Mouse (Mus musculus): ENCODE data around the gene Pip5k1c. TPM values are rescaled to one million over a fixed set of nuclear protein-coding genes. Genes with fewer than 3 reads are reported as not detected.

Pip5k1c gene
- total and polyA plus RNA-seq, 2 experiments, result 7.4 to 30.1 TPM

DNA sequence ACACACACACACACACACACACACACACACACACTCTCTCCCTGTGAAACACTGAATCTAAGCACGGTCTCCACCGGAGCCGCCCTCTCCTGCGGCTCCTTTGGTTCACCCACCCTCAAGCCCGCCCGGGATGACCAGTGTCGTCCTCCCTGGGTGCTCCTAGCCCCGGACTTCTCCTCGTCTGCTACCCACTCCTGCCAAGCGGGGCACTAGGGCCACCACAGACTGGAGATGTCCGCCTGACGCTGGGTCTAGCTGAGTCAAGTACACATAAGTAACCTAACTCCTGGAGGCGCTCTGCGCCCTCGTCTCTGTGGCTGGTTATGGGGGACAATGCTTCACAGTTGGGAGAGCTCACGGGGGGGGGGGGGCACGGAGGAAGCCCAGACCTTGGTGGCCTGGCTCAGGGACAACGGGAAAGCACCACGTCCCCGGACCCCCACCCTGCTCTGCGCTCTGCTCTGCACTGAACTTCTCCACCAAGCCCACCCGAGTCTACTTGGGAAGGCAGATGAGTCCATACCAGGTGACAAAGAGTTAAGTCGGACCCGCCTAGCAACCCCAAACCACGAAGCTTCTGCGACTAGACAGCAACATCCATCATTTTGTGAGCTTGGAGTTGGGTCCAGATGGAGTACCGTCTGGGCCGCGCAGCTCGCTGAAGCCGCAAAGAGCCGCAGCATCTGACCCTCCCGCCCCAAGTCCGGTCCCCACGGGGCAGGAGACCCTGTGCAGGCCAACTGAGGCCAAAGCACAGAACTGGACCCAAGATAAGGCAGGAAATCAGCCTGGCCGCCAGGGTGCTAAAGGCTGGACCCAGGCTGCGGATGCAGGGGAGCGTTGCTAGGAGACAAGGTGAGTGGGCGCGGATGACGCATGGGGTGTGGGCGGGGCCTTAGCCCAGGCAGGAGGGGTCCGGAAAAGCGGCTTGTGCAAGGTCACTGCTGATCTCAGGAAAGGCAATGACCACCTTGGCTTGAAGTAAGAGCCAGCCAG lies 40.0 kb upstream of the Pip5k1c start, which contains the start of gene Matk:
Gene Matk (plus strand): TSS at position 512 of the 996 bp plus-strand sequence.
- Histone ChIP-seq H3K4me1 (ENCODE audit: control insufficient read depth, insufficient read depth, low read length) (no peaks in the 10 kb centered on the region), H3K9ac (ENCODE audit: low read depth, low read length) (no peak within 1 kb of the TSS), H3K4me3 (ENCODE audit: insufficient read depth, low read depth, low read length) (no peak within 1 kb of the TSS), H3K27me3 (ENCODE audit: control insufficient read depth, insufficient read depth, low read length) (peaks cover 8% of the 10 kb centered on the region), H3K36me3 (ENCODE audit: control insufficient read depth, insufficient read depth, low read length) (no peaks in the 10 kb centered on the region), H3K27ac (replicated peaks; ENCODE audit: insufficient read depth, low read depth, low read length) (no peak within 1 kb of the TSS), H3K79me2 (ENCODE audit: control insufficient read depth, insufficient read depth, low read length) (no peaks in the 10 kb centered on the region)
- TF ChIP-seq CTCF (IDR thresholded peaks at IDR 0.05; ENCODE audit: low read depth, low read length) (no peak), POLR2A (IDR thresholded peaks at IDR 0.05; ENCODE audit: extremely low read depth, insufficient read depth, low read length) (no peak)
- DNase-seq (ENCODE audit: extremely low read depth, low read depth, low spot score), result no peak
- WGBS, result 23% methylated on average over 43 of the region's 44 CpGs

DNA sequence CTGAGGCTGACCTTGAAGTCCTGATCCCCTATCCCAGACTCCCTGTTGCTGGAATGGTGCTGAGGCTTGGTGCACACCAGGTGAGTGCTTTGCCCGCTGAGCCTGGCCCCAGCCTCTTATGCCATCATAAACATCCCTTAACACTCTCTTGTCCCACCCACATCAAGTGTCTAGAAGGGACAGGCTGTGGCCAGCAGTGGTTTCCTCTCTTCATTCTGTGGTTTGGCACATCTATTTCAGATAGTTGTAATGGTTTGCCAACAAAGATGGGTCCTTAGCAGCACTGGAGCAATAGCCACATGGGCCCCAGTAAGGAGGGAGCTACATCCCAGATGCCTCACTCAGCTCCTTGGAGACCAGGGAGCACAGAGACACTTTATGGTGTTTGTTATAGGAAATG lies 37.9 kb upstream of the Pip5k1c start:
- DNase-seq (ENCODE audit: extremely low read depth, low read depth, low spot score), result no peak
- Histone ChIP-seq H3K4me1 (ENCODE audit: control insufficient read depth, insufficient read depth, low read length) (no peaks in the 10 kb centered on the region), H3K27ac (replicated peaks; ENCODE audit: insufficient read depth, low read depth, low read length) (no peak overlapping the region), H3K79me2 (ENCODE audit: control insufficient read depth, insufficient read depth, low read length) (no peaks in the 10 kb centered on the region), H3K36me3 (ENCODE audit: control insufficient read depth, insufficient read depth, low read length) (no peaks in the 10 kb centered on the region), H3K9ac (ENCODE audit: low read depth, low read length) (no peak overlapping the region), H3K27me3 (ENCODE audit: control insufficient read depth, insufficient read depth, low read length) (peaks cover 17% of the 10 kb centered on the region), H3K4me3 (ENCODE audit: insufficient read depth, low read depth, low read length) (no peak overlapping the region)
- no peak for TF ChIP-seq POLR2A (IDR thresholded peaks at IDR 0.05; ENCODE audit: extremely low read depth, insufficient read depth, low read length)
- TF ChIP-seq CTCF (IDR thresholded peaks at IDR 0.05; ENCODE audit: low read depth, low read length), result no peak
- WGBS, result 53% methylated on average over 1 of the region's 1 CpGs

DNA sequence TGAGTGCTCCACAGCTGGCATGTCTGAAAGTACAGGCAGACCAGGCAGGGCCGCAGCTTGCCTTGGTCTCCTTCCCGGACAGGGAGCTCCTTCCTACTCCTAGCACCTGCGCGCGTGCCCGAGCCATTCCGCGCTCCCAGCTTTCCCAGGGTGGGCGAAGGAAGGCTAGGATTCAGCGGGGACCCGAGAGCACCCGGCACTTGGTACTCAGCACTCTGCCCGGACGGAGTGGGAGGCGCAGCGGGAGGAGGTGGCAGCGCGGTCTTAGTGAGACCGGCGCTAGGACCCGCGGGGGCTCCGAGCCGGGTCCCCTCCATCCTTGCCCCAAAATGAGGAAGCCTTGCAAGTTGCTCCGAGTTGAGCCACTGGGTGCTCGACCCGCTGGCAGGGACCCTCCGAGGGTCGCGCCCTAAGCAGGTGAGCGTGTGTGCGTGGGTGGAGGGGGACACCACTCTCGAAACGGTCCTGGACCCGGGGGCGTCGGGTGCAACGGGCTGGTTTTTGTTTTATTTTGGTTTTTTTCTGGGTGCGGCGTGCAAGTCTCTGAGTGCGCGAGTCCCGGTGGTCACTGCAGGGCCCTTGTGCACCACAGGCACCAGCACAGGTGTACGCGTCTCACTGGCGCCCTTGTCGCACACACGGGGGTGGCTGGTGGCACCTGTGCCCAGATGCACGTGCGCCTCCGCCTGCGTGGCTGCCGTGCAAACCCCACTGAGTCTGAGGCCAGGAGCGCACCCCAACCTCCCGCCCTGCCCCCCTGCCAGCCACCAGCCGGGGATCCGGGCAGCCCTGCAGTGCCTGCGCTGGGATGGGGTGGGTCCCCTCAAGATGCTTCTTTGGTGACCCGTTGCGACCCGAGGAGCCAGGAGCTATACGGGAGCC lies 35.4 kb upstream of the Pip5k1c start:
- H3K9ac ChIP-seq (ENCODE audit: low read depth, low read length), result 0 out of 2 replicates have a peak overlapping the region, but pooled peaks have one; percentile 31
- H3K27me3 ChIP-seq (ENCODE audit: control insufficient read depth, insufficient read depth, low read length), result peaks cover 21% of the 10 kb centered on the region
- H3K79me2 ChIP-seq (ENCODE audit: control insufficient read depth, insufficient read depth, low read length), result no peaks in the 10 kb centered on the region
- no peak for DNase-seq (ENCODE audit: extremely low read depth, low read depth, low spot score)
- TF ChIP-seq CTCF (IDR thresholded peaks at IDR 0.05; ENCODE audit: low read depth, low read length), result no peak
- no peak for TF ChIP-seq POLR2A (IDR thresholded peaks at IDR 0.05; ENCODE audit: extremely low read depth, insufficient read depth, low read length)
- peak overlapping the region; percentile 51 for H3K4me3 ChIP-seq (ENCODE audit: insufficient read depth, low read depth, low read length)
- no peaks in the 10 kb centered on the region for H3K36me3 ChIP-seq (ENCODE audit: control insufficient read depth, insufficient read depth, low read length)
- H3K27ac ChIP-seq (replicated peaks; ENCODE audit: insufficient read depth, low read depth, low read length), result no peak overlapping the region
- H3K4me1 ChIP-seq (ENCODE audit: control insufficient read depth, insufficient read depth, low read length), result no peaks in the 10 kb centered on the region
- 5% methylated on average over 62 of the region's 62 CpGs for WGBS

DNA sequence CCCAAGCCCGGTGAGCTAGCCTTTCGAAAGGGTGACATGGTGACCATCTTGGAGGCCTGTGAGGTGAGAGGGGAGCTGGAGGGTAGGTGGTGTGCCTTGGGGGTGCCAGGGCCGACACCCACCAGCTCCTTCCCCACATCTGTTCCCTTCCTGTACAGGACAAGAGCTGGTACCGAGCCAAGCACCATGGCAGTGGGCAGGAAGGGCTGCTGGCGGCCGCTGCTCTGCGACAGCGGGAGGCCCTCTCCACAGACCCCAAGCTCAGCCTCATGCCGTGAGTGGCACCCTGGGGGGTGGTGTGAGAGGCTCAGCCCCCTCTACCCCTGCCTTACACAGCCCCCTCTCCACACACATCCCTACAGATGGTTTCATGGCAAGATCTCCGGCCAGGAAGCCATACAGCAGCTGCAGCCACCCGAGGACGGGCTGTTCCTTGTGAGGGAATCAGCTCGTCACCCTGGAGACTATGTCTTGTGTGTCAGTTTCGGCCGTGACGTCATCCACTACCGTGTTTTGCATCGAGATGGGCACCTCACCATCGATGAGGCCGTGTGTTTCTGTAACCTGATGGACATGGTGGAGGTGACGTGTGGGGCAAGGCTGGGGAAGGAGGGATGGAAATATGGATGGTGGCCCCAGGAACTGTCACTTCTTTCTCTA lies 33.4 kb upstream of the Pip5k1c start:
- WGBS, result 59% methylated on average over 21 of the region's 21 CpGs
- Histone ChIP-seq H3K4me1 (ENCODE audit: control insufficient read depth, insufficient read depth, low read length) (no peaks in the 10 kb centered on the region), H3K79me2 (ENCODE audit: control insufficient read depth, insufficient read depth, low read length) (no peaks in the 10 kb centered on the region), H3K27me3 (ENCODE audit: control insufficient read depth, insufficient read depth, low read length) (peaks cover 21% of the 10 kb centered on the region), H3K4me3 (ENCODE audit: insufficient read depth, low read depth, low read length) (no peak overlapping the region), H3K9ac (ENCODE audit: low read depth, low read length) (no peak overlapping the region), H3K36me3 (ENCODE audit: control insufficient read depth, insufficient read depth, low read length) (no peaks in the 10 kb centered on the region), H3K27ac (replicated peaks; ENCODE audit: insufficient read depth, low read depth, low read length) (no peak overlapping the region)
- no peak for DNase-seq (ENCODE audit: extremely low read depth, low read depth, low spot score)
- TF ChIP-seq CTCF (IDR thresholded peaks at IDR 0.05; ENCODE audit: low read depth, low read length) (no peak), POLR2A (IDR thresholded peaks at IDR 0.05; ENCODE audit: extremely low read depth, insufficient read depth, low read length) (no peak)

DNA sequence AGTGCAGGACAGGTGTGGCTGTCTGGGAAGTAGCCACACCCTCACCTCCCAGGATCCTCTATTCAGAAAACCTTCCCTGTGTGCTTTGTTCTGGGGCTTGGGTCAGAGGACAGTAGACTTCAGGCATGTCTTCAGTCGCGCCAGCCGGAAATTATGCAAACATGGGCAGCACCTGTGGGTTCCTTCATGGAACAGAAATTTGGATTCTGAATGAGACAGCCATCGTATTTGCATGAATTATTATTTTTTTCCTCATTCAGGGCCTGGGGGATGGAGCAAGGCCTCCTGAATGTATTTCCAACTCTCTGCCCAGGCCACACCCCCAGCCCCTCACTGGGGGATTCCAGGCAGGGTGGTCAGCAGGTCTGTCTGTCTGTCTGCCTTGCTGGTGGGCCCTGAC lies 31.7 kb upstream of the Pip5k1c start:
- Histone ChIP-seq H3K79me2 (ENCODE audit: control insufficient read depth, insufficient read depth, low read length) (no peaks in the 10 kb centered on the region), H3K4me1 (ENCODE audit: control insufficient read depth, insufficient read depth, low read length) (no peaks in the 10 kb centered on the region), H3K27me3 (ENCODE audit: control insufficient read depth, insufficient read depth, low read length) (peaks cover 21% of the 10 kb centered on the region), H3K9ac (ENCODE audit: low read depth, low read length) (no peak overlapping the region), H3K36me3 (ENCODE audit: control insufficient read depth, insufficient read depth, low read length) (no peaks in the 10 kb centered on the region), H3K4me3 (ENCODE audit: insufficient read depth, low read depth, low read length) (no peak overlapping the region), H3K27ac (replicated peaks; ENCODE audit: insufficient read depth, low read depth, low read length) (no peak overlapping the region)
- TF ChIP-seq CTCF (IDR thresholded peaks at IDR 0.05; ENCODE audit: low read depth, low read length) (no peak), POLR2A (IDR thresholded peaks at IDR 0.05; ENCODE audit: extremely low read depth, insufficient read depth, low read length) (no peak)
- DNase-seq (ENCODE audit: extremely low read depth, low read depth, low spot score), result no peak
- WGBS, result 88% methylated on average over 4 of the region's 4 CpGs

All from liver, adult 2 months (tissue).